Mouse (Mus musculus) thymus, postnatal 4 days (tissue): ENCODE measurements around the gene St5.

Source experiments
- DNase-seq: peaks from one replicate; pipeline ENCODE4 v3.0.0; 2021

Gene St5

DNA sequence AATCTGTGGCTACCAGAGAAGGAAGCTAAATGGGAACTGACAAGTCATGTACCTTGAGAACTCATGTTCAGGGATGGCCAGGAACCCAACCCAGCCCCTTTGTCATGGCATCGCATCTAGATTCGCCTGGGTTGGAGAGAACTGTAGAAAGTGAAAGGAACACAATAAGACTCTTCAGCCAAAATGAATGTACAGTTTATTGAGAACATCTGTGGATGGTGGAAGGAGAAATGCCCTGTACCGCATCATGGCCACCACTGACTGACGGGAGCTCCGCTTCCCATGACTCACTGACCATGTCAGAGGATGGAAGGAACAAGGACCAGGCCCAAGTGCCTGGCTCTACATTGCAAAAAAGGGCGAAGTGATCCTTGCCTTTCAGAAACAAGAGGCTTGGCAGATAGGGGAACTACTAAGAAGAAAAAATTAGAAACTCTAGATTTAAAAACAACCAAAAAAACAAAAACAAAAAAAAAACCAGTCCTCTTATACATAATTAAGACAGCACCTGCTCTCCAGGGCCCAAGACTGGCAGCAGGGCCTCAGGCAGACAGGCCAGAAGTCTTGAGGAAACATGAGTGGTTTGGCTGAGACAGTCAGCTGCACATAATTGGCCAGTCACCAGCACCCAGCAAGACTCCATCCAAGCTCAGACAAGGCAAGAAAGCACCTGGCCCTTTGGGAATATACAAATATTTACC is 179.5 kb downstream of the St5 start:
- DNase-seq = no peak

DNA sequence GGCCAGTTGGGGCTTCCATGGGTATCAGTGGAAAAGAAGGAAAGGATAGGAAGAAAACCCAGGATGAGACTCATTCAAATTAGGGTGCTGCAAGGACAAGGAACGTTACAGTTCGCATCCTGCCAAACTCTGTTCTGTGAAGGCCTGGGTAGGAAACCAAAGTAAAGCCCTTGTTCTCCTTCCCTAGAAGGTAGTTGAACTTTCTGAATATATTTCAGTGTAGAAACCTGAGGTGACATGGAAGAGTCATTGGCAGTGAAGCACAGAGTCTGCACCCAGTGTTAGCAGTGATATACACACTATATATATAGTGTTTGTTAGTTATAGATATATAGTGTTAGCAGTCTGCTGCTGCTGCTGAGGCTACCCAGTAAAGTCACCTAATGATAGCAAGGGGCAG is 180.1 kb downstream of the St5 start:
- no peak for DNase-seq

DNA sequence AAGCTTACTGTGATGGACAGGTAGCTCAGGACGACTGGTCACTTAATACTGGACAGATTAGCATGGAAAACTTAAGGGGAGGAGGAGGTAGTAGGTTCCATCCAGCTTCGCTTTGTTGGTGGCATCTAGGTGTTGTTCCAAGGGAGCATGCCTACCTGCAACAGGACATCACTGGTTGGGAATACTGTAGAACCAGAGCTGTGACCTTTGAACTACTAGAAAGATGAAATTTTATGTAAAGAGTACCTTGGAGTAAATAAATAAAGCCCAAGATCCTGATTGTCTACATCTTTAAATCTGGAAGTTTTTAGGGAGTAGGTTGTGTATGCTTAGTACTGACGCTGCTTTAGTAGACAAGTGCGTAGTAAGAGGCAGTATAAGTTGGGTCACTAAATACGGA is 181.3 kb downstream of the St5 start:
- no peak for DNase-seq

DNA sequence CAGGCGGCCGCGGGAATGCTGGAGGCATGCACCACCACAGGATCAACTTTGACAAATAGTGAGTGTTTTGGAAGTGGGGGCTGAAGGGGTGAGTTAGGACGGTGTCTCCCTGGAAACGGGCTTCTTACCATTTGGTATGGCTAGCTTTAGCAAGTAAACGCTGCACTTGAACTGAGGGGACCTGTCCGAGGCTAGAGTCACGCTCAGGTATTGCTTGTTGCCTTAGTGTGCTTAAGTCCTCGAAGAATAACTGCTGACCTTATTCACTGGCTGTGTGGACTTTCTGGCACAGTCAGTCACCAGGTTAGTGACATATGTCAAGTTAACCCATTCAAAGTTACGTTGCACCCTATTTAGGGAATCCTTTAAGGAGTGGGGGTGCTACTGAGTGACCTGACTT is 183.5 kb downstream of the St5 start:
- peak; percentile 18 for DNase-seq

DNA sequence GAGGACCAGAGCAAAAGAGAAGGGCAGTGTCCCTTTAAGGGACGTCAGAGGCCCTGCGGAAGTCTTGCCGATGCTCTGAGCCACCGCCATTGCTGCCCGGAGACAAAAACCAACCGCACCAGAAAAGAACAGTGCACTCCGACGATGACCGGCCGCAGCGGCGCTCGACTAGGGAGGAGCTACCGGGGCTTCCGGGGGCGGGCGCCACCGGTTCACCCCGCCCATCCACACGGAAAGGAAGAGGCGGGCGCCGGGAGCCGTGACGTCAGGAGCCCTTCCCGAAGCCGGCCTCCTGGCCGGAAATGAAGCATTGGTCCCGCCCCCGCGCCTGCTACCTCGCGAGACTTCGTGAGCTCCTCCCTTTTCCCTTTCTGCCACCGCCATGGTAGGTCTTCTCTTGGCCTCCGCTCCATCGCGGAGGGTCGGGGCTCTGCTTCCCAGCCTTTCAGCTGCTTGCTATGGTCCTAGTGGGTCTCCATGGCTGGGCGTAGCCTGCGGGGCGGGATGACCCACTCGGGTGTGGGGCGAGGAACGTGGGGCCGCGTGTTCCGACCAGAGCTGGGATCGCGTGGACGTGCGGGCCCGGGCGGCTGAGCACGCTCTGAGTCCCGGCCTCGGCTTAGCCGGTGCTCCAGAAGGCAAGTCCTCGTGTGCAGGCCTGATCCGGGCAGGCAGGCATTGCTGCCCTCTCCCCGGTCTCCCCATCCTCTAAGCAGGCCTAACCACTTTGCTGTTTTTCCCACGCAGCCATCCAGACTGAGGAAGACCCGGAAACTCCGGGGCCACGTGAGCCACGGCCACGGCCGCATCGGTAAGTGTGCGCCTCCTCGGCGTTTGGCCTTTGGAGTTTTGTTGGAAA is 184.3 kb downstream of the St5 start, which contains the start of gene Rpl27a:
TSS of gene Rpl27a (plus strand) at position 310 of the 859 bp plus-strand sequence.
- peak; percentile 100 for DNase-seq

DNA sequence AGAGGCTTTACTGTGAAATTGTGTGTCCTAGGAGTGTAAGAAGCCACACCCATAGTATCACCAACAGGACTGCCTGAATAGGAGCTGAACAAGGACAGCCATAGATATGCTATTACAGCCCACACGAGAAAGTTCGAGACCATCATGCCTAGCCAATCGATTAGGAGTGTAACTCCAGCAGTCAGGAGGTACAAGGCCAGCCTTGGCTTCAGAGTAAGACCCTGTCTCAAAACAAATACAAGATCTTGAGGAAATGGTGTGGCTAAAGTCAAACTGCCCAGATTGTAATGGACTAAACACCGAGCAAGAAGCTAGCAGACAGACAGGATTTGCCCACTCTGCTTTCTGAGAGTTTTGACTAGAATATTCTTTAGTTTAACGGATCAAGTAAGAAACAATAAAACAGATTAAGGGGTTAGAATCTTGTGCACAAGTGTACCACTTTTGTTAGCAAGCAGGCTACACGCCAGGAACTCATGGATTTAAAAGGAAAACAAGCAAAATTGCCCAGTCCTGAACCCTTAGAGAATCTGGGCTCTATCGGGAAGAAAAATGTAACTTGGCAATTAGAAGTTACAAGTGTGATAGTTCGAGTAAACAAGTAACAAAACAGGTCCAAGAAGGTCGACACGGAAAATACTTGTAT is 185.2 kb downstream of the St5 start:
- DNase-seq = no peak

DNA sequence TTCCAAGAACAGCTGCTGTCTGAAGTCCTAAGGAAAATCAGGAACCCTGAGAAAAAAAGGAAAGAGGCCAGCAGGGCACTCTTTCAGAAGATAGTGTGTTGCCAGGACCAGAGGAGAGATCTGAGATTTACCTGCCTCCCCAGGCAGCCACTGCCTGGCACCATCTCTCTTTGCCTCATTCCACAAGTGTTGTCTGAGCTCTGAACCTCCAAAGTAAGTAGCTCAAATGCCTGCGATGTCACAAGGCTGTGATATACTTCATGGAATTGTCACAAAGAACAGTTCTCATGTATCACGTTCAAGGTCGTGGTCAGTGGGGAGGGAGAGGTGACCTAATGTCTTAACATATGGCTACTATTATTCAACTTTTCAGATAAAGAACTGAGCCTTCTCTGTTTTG is 186.9 kb downstream of the St5 start:
- no peak for DNase-seq

DNA sequence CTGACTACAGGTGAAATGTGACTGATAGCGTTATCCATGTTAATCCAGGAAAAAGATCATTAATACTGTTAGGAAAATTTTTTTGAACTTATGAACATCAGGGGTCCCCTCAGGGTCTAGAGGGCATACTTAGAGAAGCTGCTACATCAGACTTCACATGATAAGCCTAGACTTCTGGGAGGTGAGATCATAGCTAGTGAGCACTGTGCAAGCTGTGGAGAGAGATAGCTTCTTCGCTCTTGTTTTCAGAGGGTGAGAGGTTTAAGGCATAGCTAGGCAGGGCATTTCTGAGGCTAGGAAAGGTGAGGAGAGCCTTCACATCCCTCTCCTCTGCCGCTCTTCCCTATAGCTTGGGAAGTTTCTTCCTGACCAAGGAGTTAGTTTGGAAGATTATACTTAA is 191.6 kb downstream of the St5 start:
- no peak for DNase-seq

DNA sequence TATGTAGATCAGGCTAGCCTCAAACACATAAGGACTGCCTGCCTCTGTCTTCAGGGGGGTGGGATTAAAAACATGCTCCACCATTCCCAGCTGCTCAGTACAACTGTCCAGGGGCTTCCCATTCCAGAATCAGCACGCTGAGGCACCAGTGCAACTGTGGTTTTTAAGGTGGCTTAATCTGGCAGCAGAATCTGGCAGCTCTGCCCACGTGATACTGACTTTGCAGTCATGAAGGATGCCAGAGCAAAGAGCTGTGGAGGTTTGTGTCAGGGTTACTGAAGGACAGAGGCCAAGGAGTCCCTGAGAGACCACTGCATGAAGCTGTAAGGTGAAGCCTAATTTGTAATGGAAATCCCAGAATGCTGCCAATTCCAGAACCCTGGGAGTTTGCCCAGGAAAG is 192.6 kb downstream of the St5 start:
- no peak for DNase-seq

DNA sequence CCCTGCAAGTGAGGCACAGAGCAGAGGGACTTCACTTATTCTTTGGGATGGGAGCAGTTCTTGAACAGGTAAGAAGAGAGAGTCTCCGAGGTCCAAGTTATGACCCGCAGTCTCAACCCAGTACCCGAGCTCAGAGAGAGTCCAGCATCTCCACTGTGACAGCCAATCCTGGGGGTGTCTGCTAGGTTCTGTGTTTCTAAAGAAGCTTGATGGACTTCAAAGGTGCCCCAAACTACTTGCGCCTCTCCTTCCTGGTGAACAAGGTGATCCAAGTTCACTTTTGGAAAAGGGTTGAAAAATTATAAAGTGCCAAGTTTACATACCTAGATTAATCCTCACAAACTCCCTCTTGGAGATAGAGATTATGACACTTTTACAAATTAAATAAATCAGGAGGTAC is 195.4 kb downstream of the St5 start, which contains the start of gene Trim66:
TSS of gene Trim66 (minus strand) at position 101 of the 400 bp plus-strand sequence.
- no peak for DNase-seq

DNA sequence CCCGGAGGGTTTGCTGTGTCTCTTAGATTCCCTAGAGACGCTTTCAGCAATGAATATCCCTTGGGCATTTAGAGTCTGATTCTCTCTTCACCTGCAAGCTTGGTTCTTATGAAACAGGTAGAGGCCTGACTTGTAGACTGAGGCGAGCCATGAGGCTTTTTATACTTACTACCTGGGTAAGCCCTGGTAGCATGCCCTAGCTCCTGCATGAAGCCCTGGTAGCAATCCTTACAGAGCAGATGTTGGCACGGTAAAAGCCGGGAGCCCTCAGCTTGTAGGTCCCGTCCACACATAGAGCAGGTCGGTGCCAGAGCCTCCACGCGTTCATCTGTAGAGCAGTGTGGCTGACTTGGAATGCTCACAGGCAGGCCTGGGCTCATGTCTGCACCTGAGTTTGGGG is 195.8 kb downstream of the St5 start:
- DNase-seq = no peak

DNA sequence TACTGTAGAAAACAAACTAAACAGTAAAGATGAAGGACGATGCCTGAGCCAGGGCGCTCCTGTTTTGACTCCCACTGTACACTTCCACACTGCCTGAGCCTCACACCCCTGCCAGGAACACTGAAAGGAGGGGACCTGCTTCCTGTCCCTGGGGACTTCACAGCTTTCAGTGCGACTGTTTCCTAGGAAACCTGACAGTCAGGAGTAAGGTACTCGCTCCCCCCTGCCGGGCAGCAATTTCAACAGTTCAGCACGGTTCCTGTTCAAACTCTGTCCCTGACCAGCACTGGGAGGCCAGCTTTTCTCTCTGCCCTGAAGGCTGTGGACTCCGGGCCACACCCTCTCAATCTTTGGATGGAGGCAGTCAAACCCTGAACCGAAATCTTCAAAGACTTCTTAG is 196.3 kb downstream of the St5 start:
- DNase-seq = no peak

DNA sequence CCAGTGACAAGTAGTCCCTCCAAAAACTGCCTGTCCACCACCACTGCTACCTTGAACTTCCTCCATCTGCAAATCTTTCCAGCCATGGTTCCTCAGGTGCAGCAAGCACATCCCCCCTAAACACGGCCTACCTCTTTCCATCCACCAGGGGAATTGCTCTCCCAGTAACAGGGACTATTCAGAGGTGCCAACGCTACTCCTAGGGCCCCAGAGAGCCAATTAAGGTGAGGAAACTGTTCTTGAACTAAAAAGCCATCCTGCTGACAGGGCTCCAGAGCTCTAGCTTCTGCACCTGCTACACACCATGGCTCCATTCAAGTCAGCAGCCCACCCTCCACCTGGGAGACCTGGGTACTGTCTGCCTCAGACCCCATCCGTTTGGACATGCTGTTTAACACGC is 205.9 kb downstream of the St5 start:
- no peak for DNase-seq

DNA sequence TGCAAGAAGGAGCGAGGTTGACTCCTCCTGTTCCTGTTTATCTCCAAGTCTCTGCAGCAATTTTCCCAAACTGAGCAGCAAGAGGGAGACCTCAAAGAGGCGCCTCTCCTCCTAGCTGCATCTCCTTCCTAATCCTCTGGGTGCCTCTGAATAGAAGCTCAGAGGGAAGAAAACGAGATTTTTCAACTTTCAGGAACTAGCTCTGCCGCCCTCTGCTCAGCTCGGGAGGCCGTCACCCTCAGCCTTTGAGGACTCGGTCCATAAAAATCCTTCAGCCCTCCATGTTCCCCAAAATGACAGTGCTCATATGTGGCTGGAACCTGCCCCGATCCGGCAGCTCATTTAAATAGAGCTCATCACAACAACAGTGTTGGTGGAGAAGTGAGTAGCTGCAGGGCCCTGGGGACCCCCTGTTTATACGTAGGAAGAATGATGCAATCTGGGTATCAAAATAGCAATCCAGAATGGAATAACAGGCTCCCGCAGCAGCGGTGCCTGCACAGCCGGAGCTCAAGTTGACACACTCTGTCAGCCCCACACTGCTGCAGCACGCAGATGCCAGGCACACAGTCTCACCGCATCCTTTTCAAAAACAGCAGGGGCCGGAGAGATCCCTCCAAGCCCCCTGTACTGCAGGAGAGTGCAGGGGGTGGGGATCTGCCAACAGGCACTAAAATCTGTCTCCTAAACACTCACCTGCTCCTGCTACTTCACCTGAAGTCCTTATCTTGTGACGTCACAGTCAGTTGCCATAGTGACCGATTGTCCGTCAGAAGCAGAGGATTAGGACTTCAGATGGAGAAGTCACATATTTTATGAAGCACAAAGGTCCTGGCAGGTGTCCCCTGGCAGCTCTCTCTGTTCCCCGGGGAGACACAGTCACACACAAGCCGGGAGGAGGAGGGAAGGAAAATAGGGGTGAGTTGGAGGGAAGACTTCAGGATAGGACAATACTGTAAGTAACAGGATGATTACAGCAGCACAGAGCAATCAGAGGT is 209.8 kb downstream of the St5 start:
- no peak for DNase-seq

DNA sequence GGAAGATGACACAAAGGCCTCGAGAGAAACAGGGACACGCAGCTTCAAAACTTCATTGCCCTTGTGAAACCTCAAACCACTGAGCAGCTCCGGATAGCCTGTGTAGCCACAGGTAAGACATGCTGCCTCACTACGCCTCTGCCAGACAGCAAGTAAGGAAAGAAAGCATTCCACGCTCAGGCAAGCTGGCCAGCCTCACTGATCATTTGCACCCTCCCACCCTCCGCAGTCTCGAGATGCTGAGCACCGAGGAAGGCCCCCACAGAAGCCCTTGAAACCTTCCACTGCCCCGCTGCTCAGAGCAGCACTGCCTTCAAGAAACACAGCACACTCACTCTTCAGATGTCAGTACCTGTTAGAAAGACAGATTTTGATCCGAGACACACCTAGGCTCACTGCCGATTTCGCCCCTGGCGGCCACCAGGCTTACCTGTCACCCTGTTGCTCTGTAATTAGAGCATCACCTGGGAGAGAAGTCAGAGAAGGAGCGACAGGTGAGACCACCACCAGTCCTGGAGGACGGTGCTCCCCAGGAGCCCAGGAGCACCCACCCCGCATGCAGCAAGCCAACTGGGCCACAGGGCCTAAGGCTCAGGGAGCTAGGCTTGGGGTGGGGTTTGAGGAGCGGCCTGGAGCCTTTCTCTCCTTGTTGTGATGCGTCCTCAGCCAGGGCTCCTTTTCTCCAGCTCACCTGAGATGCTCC is 210.6 kb downstream of the St5 start:
- no peak for DNase-seq

DNA sequence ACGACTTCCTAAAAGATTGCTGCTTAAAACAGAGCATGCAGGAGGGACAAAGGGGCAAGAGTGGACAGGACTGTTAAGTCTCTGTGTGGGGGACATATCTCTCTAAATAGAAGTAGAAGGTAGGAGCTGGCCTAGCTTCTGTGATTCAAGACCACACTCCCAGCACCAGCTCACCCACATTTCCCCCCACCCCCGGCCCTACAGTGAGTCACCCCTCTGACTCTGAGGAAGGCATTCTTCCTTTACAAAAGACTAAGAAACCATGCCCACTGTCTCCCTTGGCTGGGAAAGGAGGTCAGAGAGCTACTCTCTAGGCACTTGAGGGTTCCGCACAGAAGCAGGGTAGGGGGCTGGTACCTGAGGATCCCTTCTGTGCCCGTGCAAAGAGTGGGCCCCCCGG is 219.2 kb downstream of the St5 start:
- DNase-seq = no peak

DNA sequence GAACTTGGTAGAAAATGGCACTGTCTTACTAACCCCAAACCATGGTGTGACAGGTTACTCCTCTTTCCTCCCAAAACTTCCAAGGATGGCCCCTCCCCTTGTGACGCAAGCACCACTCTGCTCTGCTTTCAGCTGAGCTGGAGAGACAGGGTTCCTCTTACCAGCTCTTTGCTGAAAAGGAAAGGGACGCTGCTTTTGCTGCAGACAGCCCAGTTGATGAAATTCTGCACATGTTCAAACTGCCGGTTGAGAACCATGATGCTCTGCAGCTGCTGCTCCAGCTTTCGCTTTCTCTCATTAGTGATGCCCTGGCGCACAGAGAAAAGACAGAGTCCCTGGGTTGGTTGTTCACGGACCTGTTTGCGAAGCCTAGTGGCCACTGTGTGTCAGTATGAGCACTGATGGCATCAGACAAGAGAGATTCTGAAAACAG is 222.6 kb downstream of the St5 start:
- DNase-seq = no peak

DNA sequence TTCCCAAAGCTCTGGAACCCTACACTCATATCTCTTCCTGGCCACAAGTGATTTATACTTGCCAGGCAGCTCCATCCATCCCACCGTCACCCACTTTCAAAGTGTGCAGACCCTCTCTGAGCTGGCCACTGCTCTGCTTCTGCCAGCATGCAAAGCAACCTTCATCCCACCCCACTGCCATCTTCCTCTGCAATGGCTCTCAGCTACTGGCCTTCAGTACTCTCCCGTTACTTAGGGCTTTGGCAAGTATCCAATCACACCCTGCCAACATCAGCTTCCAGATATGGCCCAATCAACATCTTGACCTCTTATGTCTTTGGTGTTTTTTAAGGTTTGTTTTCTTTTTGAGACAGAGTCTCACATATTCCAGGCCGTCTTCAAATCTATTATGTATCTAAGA is 225.5 kb downstream of the St5 start:
- DNase-seq = no peak
